Mouse (Mus musculus) layer of hippocampus, adult 11-12 months (tissue): Measurements from ENCODE around the gene Vti1a.

ENCODE experiments used
- DNase-seq: peaks from one replicate; pipeline ENCODE4 v3.0.0; 2022; ENCODE audit warnings: low spot score

Vti1a gene

DNA sequence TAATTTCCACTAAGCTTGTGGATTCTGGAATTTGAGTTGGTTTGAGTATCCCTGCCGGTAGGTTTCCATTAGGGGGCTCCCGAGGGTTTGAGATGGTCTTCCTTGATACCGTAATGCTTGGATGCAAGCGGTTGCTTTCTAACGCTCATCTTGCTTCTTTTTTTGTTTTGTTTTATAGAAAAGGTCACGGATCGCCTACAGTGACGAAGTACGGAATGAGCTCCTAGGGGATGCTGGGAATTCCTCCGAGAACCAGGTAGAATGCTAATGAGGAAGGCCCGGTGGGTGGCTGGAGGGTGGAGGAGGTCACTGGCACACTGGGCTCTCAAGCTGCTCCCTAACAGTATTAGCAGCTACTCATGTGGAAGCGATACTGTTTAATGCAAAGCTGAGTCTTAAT lies 64.7 kb downstream of the Vti1a start:
- no peak for DNase-seq

DNA sequence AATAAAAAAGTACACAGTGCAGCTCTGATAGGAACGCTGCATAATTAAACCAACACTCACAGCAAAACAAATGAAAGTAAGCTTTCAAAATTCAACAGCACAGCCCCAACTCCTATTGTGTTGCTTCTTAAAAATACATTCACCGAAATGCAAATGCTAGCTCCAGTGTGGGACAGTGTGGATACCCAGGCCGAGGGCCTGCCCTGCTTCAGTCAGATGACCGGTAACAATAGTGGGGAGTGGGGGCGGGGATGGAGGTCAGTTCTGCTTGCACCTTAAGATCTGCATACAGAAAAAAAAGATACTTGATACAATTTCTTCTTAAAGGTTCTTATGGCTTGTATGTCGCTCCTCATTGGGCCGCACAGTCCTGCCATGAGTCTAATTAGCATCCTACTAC lies 65.2 kb downstream of the Vti1a start:
- no peak for DNase-seq

DNA sequence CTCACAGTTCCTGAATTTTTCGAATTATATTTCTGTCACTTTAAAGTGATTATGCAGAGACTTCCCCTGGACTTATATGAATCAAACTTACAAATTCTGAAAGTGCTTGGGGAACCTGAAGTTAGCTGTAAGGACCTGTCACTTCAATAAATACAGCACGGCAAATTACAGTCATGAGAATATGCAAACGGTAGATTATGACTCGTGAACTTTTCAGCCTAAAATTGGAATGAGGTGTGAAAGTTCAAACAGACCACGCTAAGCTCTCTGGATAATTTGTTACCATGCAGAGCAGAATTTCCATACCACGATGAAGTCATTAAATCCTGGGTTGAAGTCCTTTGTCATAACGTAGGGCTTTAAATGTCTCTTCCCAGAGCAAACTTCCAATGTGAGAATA lies 66.7 kb downstream of the Vti1a start:
- no peak for DNase-seq

DNA sequence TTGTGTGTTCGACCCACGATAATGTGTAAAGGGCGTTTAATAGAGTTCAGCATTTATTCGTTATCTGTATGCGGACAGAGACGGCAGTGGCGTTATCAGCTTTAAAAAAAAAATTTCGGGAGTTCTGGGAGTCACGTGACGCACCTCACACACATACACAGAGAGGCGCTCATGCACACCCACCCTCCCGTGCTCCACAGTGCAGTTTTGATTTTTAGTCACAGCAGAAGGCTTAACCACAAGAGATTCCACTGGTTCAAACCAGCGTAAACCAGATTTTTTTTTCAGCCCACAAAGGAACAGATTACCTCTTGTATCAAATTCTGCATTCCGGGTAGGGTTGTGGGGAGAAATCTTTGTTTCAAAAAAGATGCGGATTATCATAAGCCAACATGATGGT lies 68.5 kb downstream of the Vti1a start:
- DNase-seq: no peak

- DNase-seq: no peak
Measured at GRCm38 (mm10) chr19:55389019-55389418, 72.9 kb downstream of the Vti1a start.

- no peak for DNase-seq
Measured at GRCm38 (mm10) chr19:55390323-55390722, 74.2 kb downstream of the Vti1a start.

- DNase-seq: no peak
Measured at GRCm38 (mm10) chr19:55401638-55402037, 85.5 kb downstream of the Vti1a start.

DNA sequence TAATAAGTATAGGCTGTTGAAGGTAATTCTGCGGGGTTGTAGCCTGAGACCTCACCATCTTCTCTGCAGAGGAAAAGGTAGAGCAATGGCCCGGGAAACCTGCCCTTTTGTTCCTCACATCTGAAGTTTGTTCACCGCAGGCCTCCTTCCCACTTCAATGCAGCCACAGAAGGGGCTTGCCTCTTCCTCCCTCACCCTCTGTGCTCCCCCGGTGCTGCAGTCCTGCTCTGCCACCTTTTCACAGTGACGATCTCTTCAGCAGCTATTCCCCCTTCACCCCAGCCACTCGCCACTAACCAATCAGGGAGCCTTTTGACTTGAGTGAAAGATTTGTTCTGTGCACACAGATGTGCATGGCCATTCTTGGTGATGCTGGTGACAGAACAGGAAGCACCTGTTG lies 92.4 kb downstream of the Vti1a start:
- DNase-seq: no peak

- DNase-seq: no peak
Measured at GRCm38 (mm10) chr19:55411415-55411814, 95.3 kb downstream of the Vti1a start.

DNA sequence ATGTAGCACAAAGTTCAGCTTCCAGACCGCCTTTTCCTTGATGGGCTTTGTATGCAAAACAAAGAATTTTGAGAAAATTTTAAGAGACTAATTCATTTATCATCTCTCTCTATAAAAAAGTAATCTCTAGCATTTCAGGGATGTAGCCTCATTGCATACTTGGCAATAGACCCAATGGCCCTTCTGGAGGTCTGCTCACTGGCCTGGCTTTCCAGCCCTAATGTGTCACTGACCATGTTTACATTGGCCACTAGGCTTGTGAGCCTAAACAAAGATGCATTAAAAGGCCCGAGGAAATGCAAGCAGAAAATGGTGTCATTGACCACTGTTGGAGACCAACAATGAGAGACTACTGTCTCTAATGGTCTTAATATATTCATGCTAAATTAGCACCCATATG lies 95.8 kb downstream of the Vti1a start:
- DNase-seq: no peak

GRCm38 (mm10) chr19:55414050-55414449 lies 98.0 kb downstream of the Vti1a start:
- no peak for DNase-seq

DNA sequence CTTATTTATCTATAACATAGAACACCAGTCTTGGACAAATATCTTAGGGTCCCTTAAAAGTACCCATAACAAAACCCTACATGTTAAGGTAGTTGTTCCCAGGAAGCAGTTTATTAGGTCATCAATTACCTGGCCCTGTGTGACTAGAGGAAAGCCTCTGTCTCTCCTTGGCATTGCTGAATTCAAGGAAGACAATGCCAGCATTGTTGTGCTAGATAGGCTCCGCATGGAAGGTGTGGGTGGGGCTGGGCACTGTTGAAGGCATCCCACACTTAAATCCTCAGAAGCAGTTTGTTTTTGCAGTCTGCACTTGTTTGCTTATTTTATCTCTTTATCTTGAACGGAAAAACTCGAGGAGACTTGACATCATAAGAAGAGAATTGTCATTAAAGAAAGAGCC lies 102.7 kb downstream of the Vti1a start:
- no peak for DNase-seq

DNA sequence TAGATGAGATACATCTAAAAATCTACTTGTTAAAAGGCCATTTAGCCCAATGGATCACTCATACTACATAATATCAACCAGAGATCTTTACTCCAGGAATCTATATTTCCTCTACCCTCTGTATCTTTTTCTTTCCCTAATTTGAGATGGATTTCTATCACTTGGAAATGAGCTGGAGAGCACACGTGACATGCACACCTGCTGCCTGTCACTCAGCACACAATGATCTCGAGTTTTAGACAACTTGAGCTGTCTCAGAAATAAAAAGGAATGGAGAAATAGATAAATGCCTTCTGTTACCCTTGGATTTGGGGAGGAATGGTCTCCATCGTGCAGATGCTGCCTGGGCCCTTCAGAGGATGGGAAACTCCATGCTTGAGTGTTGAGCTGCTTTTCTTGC lies 103.9 kb downstream of the Vti1a start:
- DNase-seq: no peak

DNA sequence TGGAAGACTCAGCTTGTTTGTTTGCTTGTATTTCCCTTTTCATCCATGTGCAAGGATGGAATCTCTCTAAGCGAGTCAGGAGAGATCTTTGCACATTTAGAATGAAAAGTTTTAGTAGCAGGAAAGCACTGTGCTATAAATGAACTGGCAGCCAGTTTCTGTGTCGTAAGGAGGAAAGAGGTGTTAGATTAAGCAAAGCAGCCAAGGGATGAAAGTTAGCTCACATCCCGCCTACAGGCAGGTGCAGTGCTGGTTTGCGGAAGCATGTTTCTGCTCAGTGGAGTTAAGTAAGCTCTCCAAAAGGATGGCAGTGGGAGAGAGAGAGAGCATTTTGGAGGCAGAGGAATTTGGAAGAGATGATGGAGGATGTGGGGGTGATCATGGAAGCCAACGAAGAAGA lies 105.7 kb downstream of the Vti1a start:
- DNase-seq: no peak

GRCm38 (mm10) chr19:55422311-55423064 lies 106.4 kb downstream of the Vti1a start:
- DNase-seq: no peak

GRCm38 (mm10) chr19:55423065-55423716 lies 107.1 kb downstream of the Vti1a start:
- no peak for DNase-seq

DNA sequence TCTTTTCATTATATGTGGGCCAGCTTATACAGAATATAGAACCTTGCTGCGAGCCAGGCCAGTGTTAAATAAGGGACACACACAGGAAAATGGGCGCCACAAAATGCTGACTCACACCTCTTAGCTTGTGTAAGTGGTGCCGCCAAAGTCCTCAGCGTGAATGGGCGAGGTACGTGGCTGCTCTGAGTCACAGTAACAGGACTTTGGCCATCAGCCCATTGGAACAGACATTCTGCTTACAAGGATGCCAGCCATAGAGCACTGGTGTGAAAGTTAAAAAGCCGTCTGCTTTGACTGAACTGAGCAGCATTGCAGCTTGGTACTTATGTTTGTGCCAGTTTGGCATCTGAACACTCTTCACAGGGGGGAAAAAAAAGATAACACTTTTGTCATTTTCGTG lies 107.9 kb downstream of the Vti1a start:
- DNase-seq: peak; percentile 73

DNA sequence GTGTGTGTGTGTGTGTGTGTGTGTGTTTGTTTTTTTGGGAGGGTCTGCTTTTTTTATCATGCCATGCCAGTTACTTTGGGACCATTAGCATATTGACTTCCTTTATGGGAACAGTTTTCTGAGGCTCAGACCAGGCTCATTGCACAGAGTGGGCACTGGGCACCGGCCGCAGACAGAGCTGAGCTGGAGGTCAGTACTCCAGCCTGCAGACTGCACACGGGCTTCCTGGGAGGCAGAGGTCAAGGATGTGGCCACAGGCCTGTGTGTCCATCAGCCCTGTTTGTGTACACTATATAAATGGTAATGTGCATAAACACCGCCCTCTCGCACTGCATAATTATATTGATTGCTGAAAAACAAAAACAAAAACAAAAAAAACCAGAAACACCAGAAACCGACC lies 108.4 kb downstream of the Vti1a start:
- no peak for DNase-seq

- DNase-seq: no peak
Measured at GRCm38 (mm10) chr19:55440306-55440705, 124.2 kb downstream of the Vti1a start.

DNA sequence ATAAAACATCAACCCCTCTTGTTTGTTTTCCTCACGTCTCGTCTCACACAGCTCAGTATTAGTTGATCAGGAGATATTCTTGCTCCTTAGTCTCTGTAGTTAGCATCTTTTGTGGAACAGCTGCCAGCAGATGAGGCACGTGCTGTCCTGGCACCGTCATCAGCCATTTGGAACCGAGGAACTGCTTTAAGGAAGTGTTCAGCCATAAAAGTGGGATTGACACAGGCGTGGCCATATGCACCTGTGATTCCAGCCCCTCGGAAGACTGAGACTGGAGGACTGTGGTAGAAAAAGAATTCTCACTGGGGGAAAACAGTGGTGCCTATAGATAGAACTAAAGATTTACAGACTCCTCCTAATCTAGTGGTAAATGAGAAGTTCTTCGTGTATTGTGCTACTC lies 127.5 kb downstream of the Vti1a start:
- DNase-seq: no peak

DNA sequence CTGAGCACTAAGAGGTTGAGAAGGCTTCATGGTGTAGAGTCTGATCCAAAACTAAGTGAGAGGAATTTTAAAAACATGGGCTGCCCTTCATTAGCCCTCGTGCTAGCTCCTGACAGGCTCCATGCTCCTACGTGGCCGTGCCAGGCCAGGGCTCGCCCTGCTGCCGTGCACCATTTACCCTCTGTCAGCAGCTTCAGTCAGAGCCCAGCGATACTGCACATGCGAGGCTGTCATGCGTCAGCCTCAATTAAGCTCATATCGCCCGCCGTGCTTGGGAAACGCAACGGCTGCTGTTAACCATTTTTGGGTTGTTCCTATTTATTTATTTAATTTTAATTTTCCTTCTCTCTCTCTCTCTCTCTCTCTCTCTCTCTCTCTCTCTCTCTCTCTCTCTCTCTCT lies 133.0 kb downstream of the Vti1a start:
- no peak for DNase-seq

- no peak for DNase-seq
Measured at GRCm38 (mm10) chr19:55449506-55449905, 133.4 kb downstream of the Vti1a start.

- DNase-seq: no peak
Measured at GRCm38 (mm10) chr19:55456325-55457091, 140.4 kb downstream of the Vti1a start.
